Mouse (Mus musculus): ENCODE data around the gene Ahcyl2. TPM values are rescaled to one million over a fixed set of nuclear protein-coding genes. Genes with fewer than 3 reads are reported as not detected.

Ahcyl2 gene
- polyA plus RNA-seq, 1 experiment from 2014 or later = 17.3 TPM

Other genes starting within 250 kb of the Ahcyl2 start
- 3.0 and 3.3 TPM in 2 replicates for gene Irf5, start 241.4 kb upstream of the Ahcyl2 start, polyA plus RNA-seq (2015; fragmentation: Nextera tagmentation; extraction: Ambion mirVana)
- 82.2 and 87.4 TPM in 2 replicates for gene Tnpo3, start 158.1 kb upstream of the Ahcyl2 start, polyA plus RNA-seq (2015; fragmentation: Nextera tagmentation; extraction: Ambion mirVana)
- gene Tspan33, start 73.8 kb upstream of the Ahcyl2 start, polyA plus RNA-seq (2015; fragmentation: Nextera tagmentation; extraction: Ambion mirVana) = 5.6 and 7.0 TPM in 2 replicates
- 16.1 and 16.4 TPM in 2 replicates for gene Smo, start 32.5 kb upstream of the Ahcyl2 start, polyA plus RNA-seq (2015; fragmentation: Nextera tagmentation; extraction: Ambion mirVana)
- 1.5 and 1.7 TPM in 2 replicates for gene Strip2, start 149.0 kb downstream of the Ahcyl2 start, polyA plus RNA-seq (2015; fragmentation: Nextera tagmentation; extraction: Ambion mirVana)

Data from neural tube, embryonic 13.5 days (tissue).